Mouse (Mus musculus) MEL (cell line): Measurements from ENCODE around the gene Tnfrsf1a. TPM values are rescaled to one million over a fixed set of nuclear protein-coding genes. Genes with fewer than 3 reads are reported as not detected.

ENCODE experiments used
- DNase-seq: peaks from one replicate; pipeline ENCODE4 v3.0.0; 2011; ENCODE audit warnings: low read depth, low spot score
- H3K27ac ChIP-seq: 2 replicates; pipeline ENCODE4 v1.5.1; 2012; ENCODE audit warnings: low read depth, mild to moderate bottlenecking, control low read depth, low read length, moderate library complexity; ENCODE audit not compliant: control insufficient read depth
- H3K27me3 ChIP-seq, 2 experiments: fragments of 150-350 bp in 1 of 2; sonication (generic) in 1 of 2; 2 replicates each; pipeline ENCODE4 v1.6.1; 2012; ENCODE audit warnings: low read length in 2 of 2, mild to moderate bottlenecking in 2 of 2, improper control_type of control experiment in 1 of 2, moderate library complexity in 1 of 2; ENCODE audit not compliant: insufficient read depth in 2 of 2, control insufficient read depth in 1 of 2
- H3K36me3 ChIP-seq, 2 experiments: 2 replicates each; pipeline ENCODE4 v1.6.1; 2012 to 2014; ENCODE audit warnings: low read length in 2 of 2, improper control_type of control experiment in 1 of 2, inconsistent platforms in 1 of 2, mild to moderate bottlenecking in 1 of 2; ENCODE audit not compliant: insufficient read depth in 2 of 2, control insufficient read depth in 1 of 2
- H3K4me1 ChIP-seq, 2 experiments: fragments of 150-350 bp in 1 of 2; sonication (generic) in 1 of 2; 2 replicates each; pipeline ENCODE4 v1.6.1; 2012; ENCODE audit warnings: low read length in 2 of 2, improper control_type of control experiment in 1 of 2, mild to moderate bottlenecking in 1 of 2; ENCODE audit not compliant: insufficient read depth in 2 of 2, control insufficient read depth in 1 of 2
- H3K4me3 ChIP-seq, 2 experiments: fragments of 150-350 bp in 1 of 2; sonication (generic) in 1 of 2; 2 replicates each; pipeline ENCODE4 v1.5.1; 2012; ENCODE audit warnings: low read depth in 2 of 2, low read length in 2 of 2, mild to moderate bottlenecking in 2 of 2, moderate library complexity in 2 of 2, control low read depth in 1 of 2, improper control_type of control experiment in 1 of 2; ENCODE audit not compliant: control insufficient read depth in 1 of 2, insufficient read depth in 1 of 2
- H3K79me2 ChIP-seq: 2 replicates; pipeline ENCODE4 v1.6.1; 2012; ENCODE audit warnings: mild to moderate bottlenecking, low read length, moderate library complexity; ENCODE audit not compliant: control insufficient read depth, poor library complexity, insufficient read depth
- H3K9ac ChIP-seq: 2 replicates; pipeline ENCODE4 v1.6.1; 2012; ENCODE audit warnings: low read depth, mild to moderate bottlenecking, control low read depth, low read length, moderate library complexity; ENCODE audit not compliant: control insufficient read depth, poor library complexity, severe bottlenecking
- H3K9me3 ChIP-seq: fragments of 150-350 bp; sonication (generic); replicated peaks from 2 replicates; pipeline ENCODE4 v1.6.1; 2012; ENCODE audit warnings: mild to moderate bottlenecking, low read length, improper control_type of control experiment, moderate library complexity; ENCODE audit not compliant: insufficient read depth
- BHLHE40 ChIP-seq: IDR thresholded peaks from 2 replicates; pipeline ENCODE4 v1.6.1; 2012; ENCODE audit warnings: low read depth, mild to moderate bottlenecking, inconsistent platforms, low read length, improper control_type of control experiment, borderline replicate concordance
- CHD1 ChIP-seq: IDR thresholded peaks from 2 replicates; pipeline ENCODE4 v1.6.1; 2012; ENCODE audit warnings: low read depth, mild to moderate bottlenecking, inconsistent platforms, low read length, improper control_type of control experiment
- CHD2 ChIP-seq: IDR thresholded peaks from 2 replicates; pipeline ENCODE4 v1.6.1; 2011; ENCODE audit warnings: low read length, improper control_type of control experiment
- CTCF ChIP-seq, 3 experiments: IDR thresholded peaks in 2 of 3; conservative IDR thresholded peaks in 1 of 3; 2 replicates each; pipeline ENCODE4 v1.5.1; 2011 to 2012; ENCODE audit warnings: low read length in 3 of 3, low read depth in 2 of 3, mild to moderate bottlenecking in 2 of 3, improper control_type of control experiment in 1 of 3, inconsistent platforms in 1 of 3, mixed read lengths in 1 of 3, moderate library complexity in 1 of 3; ENCODE audit not compliant: control insufficient read depth in 1 of 3, insufficient read depth in 1 of 3, poor library complexity in 1 of 3, severe bottlenecking in 1 of 3
- E2F4 ChIP-seq: IDR thresholded peaks from 2 replicates; pipeline ENCODE4 v1.6.1; 2011; ENCODE audit warnings: low read depth, low read length, improper control_type of control experiment, borderline replicate concordance
- ELF1 ChIP-seq: IDR thresholded peaks from 2 replicates; pipeline ENCODE4 v1.6.1; 2014; ENCODE audit warnings: low read depth, mild to moderate bottlenecking, inconsistent platforms, low read length, improper control_type of control experiment, moderate library complexity
- EP300 ChIP-seq, 2 experiments: IDR thresholded peaks; 2 replicates each; pipeline ENCODE4 v1.6.1; 2011; ENCODE audit warnings: improper control_type of control experiment in 2 of 2, low read length in 2 of 2, low read depth in 1 of 2, mild to moderate bottlenecking in 1 of 2
- ETS1 ChIP-seq: IDR thresholded peaks from 2 replicates; pipeline ENCODE4 v1.6.1; 2012; ENCODE audit warnings: low read depth, mild to moderate bottlenecking, inconsistent platforms, low read length, improper control_type of control experiment, moderate library complexity
- GABPA ChIP-seq: IDR thresholded peaks from 2 replicates; pipeline ENCODE4 v1.6.1; 2012; ENCODE audit warnings: low read depth, mild to moderate bottlenecking, inconsistent platforms, low read length, improper control_type of control experiment, moderate library complexity
- HCFC1 ChIP-seq: IDR thresholded peaks from 2 replicates; pipeline ENCODE4 v1.6.1; 2012; ENCODE audit warnings: low read depth, mild to moderate bottlenecking, inconsistent platforms, low read length, improper control_type of control experiment, moderate library complexity
- JUND ChIP-seq: IDR thresholded peaks from 2 replicates; pipeline ENCODE4 v1.6.1; 2011; ENCODE audit warnings: low read depth, mild to moderate bottlenecking, improper control_type of control experiment, low read length
- KAT2A ChIP-seq: conservative IDR thresholded peaks from 2 replicates; pipeline ENCODE4 v1.6.1; 2012; ENCODE audit warnings: low read depth, low read length, improper control_type of control experiment, inconsistent platforms
- MAFK ChIP-seq: IDR thresholded peaks from 2 replicates; pipeline ENCODE4 v1.6.1; 2011; ENCODE audit warnings: low read depth, mild to moderate bottlenecking, low read length, improper control_type of control experiment, borderline replicate concordance
- MAX ChIP-seq: IDR thresholded peaks from 2 replicates; pipeline ENCODE4 v1.6.1; 2011; ENCODE audit warnings: low read length, improper control_type of control experiment
- MAZ ChIP-seq: IDR thresholded peaks from 2 replicates; pipeline ENCODE4 v1.6.1; 2012; ENCODE audit warnings: low read depth, mild to moderate bottlenecking, inconsistent platforms, low read length, improper control_type of control experiment
- MEF2A ChIP-seq: IDR thresholded peaks from 2 replicates; pipeline ENCODE4 v1.6.1; 2014; ENCODE audit warnings: low read depth, mild to moderate bottlenecking, inconsistent platforms, low read length, improper control_type of control experiment; ENCODE audit not compliant: poor library complexity, insufficient replicate concordance, severe bottlenecking; ENCODE audit errors: extremely low read depth
- MXI1 ChIP-seq: IDR thresholded peaks from 2 replicates; pipeline ENCODE4 v1.6.1; 2011; ENCODE audit warnings: mild to moderate bottlenecking, low read depth, low read length, improper control_type of control experiment
- MYC ChIP-seq: IDR thresholded peaks from 2 replicates; pipeline ENCODE4 v1.6.1; 2011; ENCODE audit warnings: low read depth, mild to moderate bottlenecking, low read length, improper control_type of control experiment, moderate library complexity
- NELFE ChIP-seq: IDR thresholded peaks from 2 replicates; pipeline ENCODE4 v1.6.1; 2011; ENCODE audit warnings: low read depth, low read length, improper control_type of control experiment
- NRF1 ChIP-seq: IDR thresholded peaks from 2 replicates; pipeline ENCODE4 v1.6.1; 2014; ENCODE audit warnings: low read depth, mild to moderate bottlenecking, inconsistent platforms, low read length, improper control_type of control experiment, moderate library complexity; ENCODE audit not compliant: poor library complexity, insufficient read depth, severe bottlenecking
- POLR2A ChIP-seq, 2 experiments: IDR thresholded peaks; 2 replicates each; pipeline ENCODE4 v1.6.1; 2011 to 2012; ENCODE audit warnings: low read length in 2 of 2, mild to moderate bottlenecking in 2 of 2, control low read depth in 1 of 2, improper control_type of control experiment in 1 of 2, low read depth in 1 of 2, moderate library complexity in 1 of 2; ENCODE audit not compliant: control insufficient read depth in 1 of 2, insufficient read depth in 1 of 2, poor library complexity in 1 of 2
- POLR2AphosphoS2 ChIP-seq: IDR thresholded peaks from 2 replicates; pipeline ENCODE4 v1.6.1; 2011; ENCODE audit warnings: low read length, improper control_type of control experiment
- POLR2AphosphoS5 ChIP-seq: IDR thresholded peaks from 2 replicates; pipeline ENCODE4 v1.6.1; 2012; ENCODE audit warnings: low read depth, borderline replicate concordance, mild to moderate bottlenecking, inconsistent platforms, low read length, moderate library complexity, mixed read lengths
- RAD21 ChIP-seq: IDR thresholded peaks from 2 replicates; pipeline ENCODE4 v1.6.1; 2011; ENCODE audit warnings: mild to moderate bottlenecking, low read depth, low read length, improper control_type of control experiment
- RCOR1 ChIP-seq: IDR thresholded peaks from 2 replicates; pipeline ENCODE4 v1.6.1; 2012; ENCODE audit warnings: low read depth, mild to moderate bottlenecking, inconsistent platforms, low read length, improper control_type of control experiment
- SIN3A ChIP-seq: IDR thresholded peaks from 2 replicates; pipeline ENCODE4 v1.6.1; 2012; ENCODE audit warnings: low read length, improper control_type of control experiment, inconsistent platforms
- SMC3 ChIP-seq: IDR thresholded peaks from 2 replicates; pipeline ENCODE4 v1.6.1; 2011; ENCODE audit warnings: low read depth, low read length, improper control_type of control experiment
- TBP ChIP-seq: IDR thresholded peaks from 2 replicates; pipeline ENCODE4 v1.8.0; 2011; ENCODE audit warnings: low read depth, low read length, improper control_type of control experiment
- TCF12 ChIP-seq: IDR thresholded peaks from 2 replicates; pipeline ENCODE4 v1.6.1; 2014; ENCODE audit warnings: low read depth, mild to moderate bottlenecking, inconsistent platforms, low read length, improper control_type of control experiment, moderate library complexity
- UBTF ChIP-seq: IDR thresholded peaks from 2 replicates; pipeline ENCODE4 v1.6.1; 2012; ENCODE audit warnings: low read depth, mild to moderate bottlenecking, inconsistent platforms, low read length, improper control_type of control experiment, moderate library complexity, borderline replicate concordance; ENCODE audit not compliant: insufficient read depth
- USF1 ChIP-seq: IDR thresholded peaks from 2 replicates; pipeline ENCODE4 v1.6.1; 2014; ENCODE audit warnings: low read depth, mild to moderate bottlenecking, inconsistent platforms, low read length, improper control_type of control experiment, moderate library complexity
- ZC3H11A ChIP-seq: IDR thresholded peaks from 2 replicates; pipeline ENCODE4 v1.6.1; 2012; ENCODE audit warnings: low read depth, mild to moderate bottlenecking, inconsistent platforms, low read length, improper control_type of control experiment
- ZKSCAN1 ChIP-seq: IDR thresholded peaks from 2 replicates; pipeline ENCODE4 v1.6.1; 2012; ENCODE audit warnings: low read depth, mild to moderate bottlenecking, inconsistent platforms, low read length, improper control_type of control experiment, moderate library complexity
- ZMIZ1 ChIP-seq: IDR thresholded peaks from 2 replicates; pipeline ENCODE4 v1.6.1; 2012; ENCODE audit warnings: low read depth, mild to moderate bottlenecking, inconsistent platforms, low read length, improper control_type of control experiment, moderate library complexity
- ZNF384 ChIP-seq: IDR thresholded peaks from 2 replicates; pipeline ENCODE4 v1.6.1; 2012; ENCODE audit warnings: low read depth, mild to moderate bottlenecking, inconsistent platforms, low read length, improper control_type of control experiment
- polyA plus RNA-seq, 2 experiments: library from polyadenylated mRNA; stranded (reverse) in 1 of 2; unstranded in 1 of 2; fragments of >175 nt in 1 of 2; fragments of >200 nt in 1 of 2; gene quantifications; 2 replicates each; pipeline versions ENCODE4 v1.2.1 to v1.2.4; 2012; ENCODE audit warnings: low replicate concordance in 2 of 2, low read depth in 1 of 2; ENCODE audit not compliant: insufficient read length in 2 of 2, insufficient read depth in 1 of 2, missing spikeins in 1 of 2
- total RNA-seq: library from RNA; depleted of rRNA; stranded (reverse); fragments of 300-350 nt; gene quantifications from 2 replicates; pipeline ENCODE4 v1.2.3, GENCODE M21; 2012

Gene Tnfrsf1a
- total and polyA plus RNA-seq, 3 experiments = 22.0 to 43.4 TPM; not detected in 1

- H3K9ac ChIP-seq = no peak overlapping the region
- DNase-seq = peak; percentile 54
- no peak overlapping the region for H3K27ac ChIP-seq
- H3K4me3 ChIP-seq = no peak overlapping the region
- H3K27me3 ChIP-seq = no peaks in the 10 kb centered on the region
- peaks cover 0 to 38% of the 10 kb centered on the region in 2 experiments; a peak in 3 of 4 replicates for H3K36me3 ChIP-seq
- H3K9me3 ChIP-seq = no peaks in the 10 kb centered on the region
- peaks cover 11 to 44% of the 10 kb centered on the region in 2 experiments for H3K4me1 ChIP-seq
- peaks cover 28% of the 10 kb centered on the region for H3K79me2 ChIP-seq
- TF ChIP-seq JUND = no peak
- TF ChIP-seq TCF12 = no peak
- TF ChIP-seq MAFK = no peak
- TF ChIP-seq GABPA = no peak
- TF ChIP-seq ZMIZ1 = no peak
- no peak for TF ChIP-seq RAD21
- no peak for TF ChIP-seq ZNF384
- no peak for TF ChIP-seq E2F4
- TF ChIP-seq POLR2A (IDR thresholded peaks at IDR 0.05; ENCODE audit: control insufficient read depth in 1 of 2, insufficient read depth in 1 of 2, low read depth in 1 of 2, low read length in 2 of 2, poor library complexity in 1 of 2) = no peak
- no peak for TF ChIP-seq NRF1
- no peak for TF ChIP-seq ZKSCAN1
- TF ChIP-seq BHLHE40 = no peak
- TF ChIP-seq POLR2AphosphoS5 = no peak
- TF ChIP-seq UBTF = no peak
- no peak for TF ChIP-seq TBP
- TF ChIP-seq MXI1 = 0 out of 2 replicates have a peak, but pooled peaks have one; percentile 6
- TF ChIP-seq KAT2A = no peak
- TF ChIP-seq SIN3A = peak; percentile 46; the same call in 1 of the 2 replicates
- 0 out of 4 replicates have a peak, but pooled peaks have one; percentile 7 to 15 for TF ChIP-seq EP300 (IDR thresholded peaks at IDR 0.05; ENCODE audit: low read depth in 1 of 2, low read length in 2 of 2)
- peak; percentile 52; the same call in 1 of the 2 replicates for TF ChIP-seq MAX
- peak; percentile 87 for TF ChIP-seq USF1
- no peak for TF ChIP-seq NELFE
- TF ChIP-seq RCOR1 = 0 out of 2 replicates have a peak, but pooled peaks have one; percentile 7
- 0 out of 2 replicates have a peak, but pooled peaks have one; percentile 55 for TF ChIP-seq MAZ
- no peak for TF ChIP-seq POLR2AphosphoS2
- TF ChIP-seq SMC3 = no peak
- no peak for TF ChIP-seq MEF2A
- TF ChIP-seq CHD2 = no peak
- no peak for TF ChIP-seq ELF1
- TF ChIP-seq MYC = no peak
- TF ChIP-seq CTCF (IDR thresholded peaks at IDR 0.05 in 2 of 3, conservative IDR thresholded peaks at IDR 0.05 in 1 of 3; ENCODE audit: control insufficient read depth in 1 of 3, insufficient read depth in 1 of 3, low read depth in 2 of 3, low read length in 3 of 3, poor library complexity in 1 of 3, severe bottlenecking in 1 of 3) = no peak
- no peak for TF ChIP-seq ZC3H11A
- TF ChIP-seq HCFC1 = no peak
- peak; percentile 21; the same call in 1 of the 2 replicates for TF ChIP-seq ETS1
- TF ChIP-seq CHD1 = no peak
These were observed 5.4 kb downstream of the Tnfrsf1a start for GRCm38 (mm10) chr6:125354352-125355151.
